Mouse (Mus musculus): ENCODE results near the gene Mthfd1l. TPM values are rescaled to one million over a fixed set of nuclear protein-coding genes. Genes with fewer than 3 reads are reported as not detected.
A peak's percentile ranks its signal among the peaks of the same experiment; 100 is the strongest.
"Not testable (repeated sequence)": the region's sequence is repeated elsewhere in the genome, so short reads cannot be mapped to it uniquely, and the experiment has no call there.

Gene Mthfd1l
- polyA plus RNA-seq, 1 experiment from 2014 or later = 6.7 TPM

GRCm38 (mm10) chr10:4177285-4177684 is 204.4 kb downstream of the Mthfd1l start:
- Histone ChIP-seq H3K9ac (replicated peaks) (no peak overlapping the region), H3K4me3 (replicated peaks) (no peak overlapping the region), H3K4me2 (no peak overlapping the region), H3K9me3 (replicated peaks) (no peaks in the 10 kb centered on the region), H3K27me3 (replicated peaks) (no peaks in the 10 kb centered on the region), H3K4me1 (no peaks in the 10 kb centered on the region), H3K27ac (replicated peaks) (no peak overlapping the region), H3K36me3 (no peaks in the 10 kb centered on the region)
- WGBS = 83% methylated on average over 4 of the region's 4 CpGs
- ATAC-seq (ENCODE audit: low FRiP score) = no peak

- H3K27ac ChIP-seq (replicated peaks) = no peak overlapping the region
- H3K4me2 ChIP-seq = no peak overlapping the region
- no peaks in the 10 kb centered on the region for H3K27me3 ChIP-seq (replicated peaks)
- no peak overlapping the region for H3K4me3 ChIP-seq (replicated peaks)
- no peaks in the 10 kb centered on the region for H3K36me3 ChIP-seq
- H3K9me3 ChIP-seq (replicated peaks) = no peaks in the 10 kb centered on the region
- no peak overlapping the region for H3K9ac ChIP-seq (replicated peaks)
- ATAC-seq (ENCODE audit: low FRiP score) = no peak
- WGBS = 82% methylated on average over 7 of the region's 7 CpGs
- H3K4me1 ChIP-seq = no peaks in the 10 kb centered on the region
Observed at GRCm38 (mm10) chr10:4179049-4179790, 206.3 kb downstream of the Mthfd1l start.

- Histone ChIP-seq H3K36me3 (no peaks in the 10 kb centered on the region), H3K27ac (replicated peaks) (no peak overlapping the region), H3K27me3 (replicated peaks) (no peaks in the 10 kb centered on the region), H3K4me2 (no peak overlapping the region), H3K4me1 (no peaks in the 10 kb centered on the region), H3K9me3 (replicated peaks) (no peaks in the 10 kb centered on the region), H3K9ac (replicated peaks) (no peak overlapping the region), H3K4me3 (replicated peaks) (no peak overlapping the region)
- ATAC-seq (ENCODE audit: low FRiP score) = no peak
- WGBS = 80% methylated on average over 1 of the region's 1 CpGs
Observed at GRCm38 (mm10) chr10:4181953-4182352, 209.0 kb downstream of the Mthfd1l start.

GRCm38 (mm10) chr10:4182406-4182805 is 209.5 kb downstream of the Mthfd1l start:
- Histone ChIP-seq H3K4me2 (no peak overlapping the region), H3K9ac (replicated peaks) (no peak overlapping the region), H3K9me3 (replicated peaks) (no peaks in the 10 kb centered on the region), H3K4me3 (replicated peaks) (no peak overlapping the region), H3K4me1 (no peaks in the 10 kb centered on the region), H3K27me3 (replicated peaks) (no peaks in the 10 kb centered on the region), H3K27ac (replicated peaks) (no peak overlapping the region), H3K36me3 (no peaks in the 10 kb centered on the region)
- 85% methylated on average over 2 of the region's 2 CpGs for WGBS
- ATAC-seq (ENCODE audit: low FRiP score) = no peak

- peaks cover 15% of the 10 kb centered on the region for H3K4me1 ChIP-seq
- H3K4me3 ChIP-seq (replicated peaks) = no peak overlapping the region
- H3K27ac ChIP-seq (replicated peaks) = no peak overlapping the region
- 47% methylated on average over 18 of the region's 18 CpGs for WGBS
- no peaks in the 10 kb centered on the region for H3K27me3 ChIP-seq (replicated peaks)
- no peak overlapping the region for H3K9ac ChIP-seq (replicated peaks)
- no peak overlapping the region for H3K4me2 ChIP-seq
- ATAC-seq (ENCODE audit: low FRiP score) = peak; percentile 81
- no peaks in the 10 kb centered on the region for H3K36me3 ChIP-seq
- H3K9me3 ChIP-seq (replicated peaks) = no peaks in the 10 kb centered on the region
Observed at GRCm38 (mm10) chr10:4188614-4189402, 215.9 kb downstream of the Mthfd1l start.

- 40% methylated on average over 6 of the region's 6 CpGs for WGBS
- ATAC-seq (ENCODE audit: low FRiP score) = peak; percentile 56
- 0 out of 2 replicates have a peak overlapping the region, but pooled peaks have one; percentile 29 for H3K27ac ChIP-seq (replicated peaks)
Observed at GRCm38 (mm10) chr10:4189422-4189821, 216.5 kb downstream of the Mthfd1l start.

GRCm38 (mm10) chr10:4198978-4199377 is 226.1 kb downstream of the Mthfd1l start:
- H3K27me3 ChIP-seq (replicated peaks) = no peaks in the 10 kb centered on the region
- peak; percentile 38; the same call in 1 of the 2 replicates for ATAC-seq (ENCODE audit: low FRiP score)
- 54% methylated on average over 6 of the region's 6 CpGs for WGBS

More at GRCm38 (mm10) chr10:4189422-4189821, 216.5 kb downstream of the Mthfd1l start:
- H3K4me3 ChIP-seq (replicated peaks) = no peak overlapping the region
- no peak overlapping the region for H3K9ac ChIP-seq (replicated peaks)
- no peaks in the 10 kb centered on the region for H3K9me3 ChIP-seq (replicated peaks)
- no peaks in the 10 kb centered on the region for H3K27me3 ChIP-seq (replicated peaks)
- peaks cover 15% of the 10 kb centered on the region for H3K4me1 ChIP-seq
- no peaks in the 10 kb centered on the region for H3K36me3 ChIP-seq
- no peak overlapping the region for H3K4me2 ChIP-seq

GRCm38 (mm10) chr10:4199926-4200325 is 227.0 kb downstream of the Mthfd1l start:
- 88% methylated on average over 6 of the region's 6 CpGs for whole genome bisulfite sequencing
- ATAC-seq (ENCODE audit: low FRiP score) = no peak

More at GRCm38 (mm10) chr10:4198978-4199377, 226.1 kb downstream of the Mthfd1l start:
- no peak overlapping the region for H3K27ac ChIP-seq (replicated peaks)
- H3K4me1 ChIP-seq = no peaks in the 10 kb centered on the region
- no peak overlapping the region for H3K4me3 ChIP-seq (replicated peaks)
- H3K36me3 ChIP-seq = no peaks in the 10 kb centered on the region
- no peak overlapping the region for H3K4me2 ChIP-seq
- H3K9ac ChIP-seq (replicated peaks) = no peak overlapping the region
- H3K9me3 ChIP-seq (replicated peaks) = no peaks in the 10 kb centered on the region

GRCm38 (mm10) chr10:4200546-4201104 is 227.7 kb downstream of the Mthfd1l start:
- Histone ChIP-seq H3K9me3 (replicated peaks) (no peaks in the 10 kb centered on the region), H3K4me1 (no peaks in the 10 kb centered on the region), H3K27ac (replicated peaks) (no peak overlapping the region), H3K4me2 (no peak overlapping the region), H3K36me3 (no peaks in the 10 kb centered on the region), H3K27me3 (replicated peaks) (no peaks in the 10 kb centered on the region), H3K9ac (replicated peaks) (no peak overlapping the region), H3K4me3 (replicated peaks) (no peak overlapping the region)
- 94% methylated on average over 5 of the region's 5 CpGs for WGBS
- ATAC-seq (ENCODE audit: low FRiP score) = no peak

More at GRCm38 (mm10) chr10:4199926-4200325, 227.0 kb downstream of the Mthfd1l start:
- Histone ChIP-seq H3K27me3 (replicated peaks) (no peaks in the 10 kb centered on the region), H3K4me2 (no peak overlapping the region), H3K36me3 (no peaks in the 10 kb centered on the region), H3K4me1 (no peaks in the 10 kb centered on the region), H3K27ac (replicated peaks) (no peak overlapping the region), H3K9me3 (replicated peaks) (no peaks in the 10 kb centered on the region), H3K9ac (replicated peaks) (no peak overlapping the region), H3K4me3 (replicated peaks) (no peak overlapping the region)

GRCm38 (mm10) chr10:4201141-4201540 is 228.2 kb downstream of the Mthfd1l start:
- no peak overlapping the region for H3K9ac ChIP-seq (replicated peaks)
- H3K27me3 ChIP-seq (replicated peaks) = no peaks in the 10 kb centered on the region
- H3K36me3 ChIP-seq = no peaks in the 10 kb centered on the region
- H3K9me3 ChIP-seq (replicated peaks) = no peaks in the 10 kb centered on the region
- WGBS = 91% methylated on average over 4 of the region's 4 CpGs
- H3K4me2 ChIP-seq = no peak overlapping the region
- no peak overlapping the region for H3K27ac ChIP-seq (replicated peaks)
- ATAC-seq (ENCODE audit: low FRiP score) = no peak
- H3K4me1 ChIP-seq = no peaks in the 10 kb centered on the region
- no peak overlapping the region for H3K4me3 ChIP-seq (replicated peaks)

GRCm38 (mm10) chr10:4203651-4204050 is 230.7 kb downstream of the Mthfd1l start:
- not testable (repeated sequence) for H3K36me3 ChIP-seq; H3K27ac ChIP-seq (replicated peaks); H3K27me3 ChIP-seq (replicated peaks); H3K4me3 ChIP-seq (replicated peaks); ATAC-seq (ENCODE audit: low FRiP score); H3K9ac ChIP-seq (replicated peaks); H3K9me3 ChIP-seq (replicated peaks); H3K4me1 ChIP-seq; H3K4me2 ChIP-seq
- 63% methylated on average over 6 of the region's 6 CpGs for WGBS
